In the genomic region with DNA sequence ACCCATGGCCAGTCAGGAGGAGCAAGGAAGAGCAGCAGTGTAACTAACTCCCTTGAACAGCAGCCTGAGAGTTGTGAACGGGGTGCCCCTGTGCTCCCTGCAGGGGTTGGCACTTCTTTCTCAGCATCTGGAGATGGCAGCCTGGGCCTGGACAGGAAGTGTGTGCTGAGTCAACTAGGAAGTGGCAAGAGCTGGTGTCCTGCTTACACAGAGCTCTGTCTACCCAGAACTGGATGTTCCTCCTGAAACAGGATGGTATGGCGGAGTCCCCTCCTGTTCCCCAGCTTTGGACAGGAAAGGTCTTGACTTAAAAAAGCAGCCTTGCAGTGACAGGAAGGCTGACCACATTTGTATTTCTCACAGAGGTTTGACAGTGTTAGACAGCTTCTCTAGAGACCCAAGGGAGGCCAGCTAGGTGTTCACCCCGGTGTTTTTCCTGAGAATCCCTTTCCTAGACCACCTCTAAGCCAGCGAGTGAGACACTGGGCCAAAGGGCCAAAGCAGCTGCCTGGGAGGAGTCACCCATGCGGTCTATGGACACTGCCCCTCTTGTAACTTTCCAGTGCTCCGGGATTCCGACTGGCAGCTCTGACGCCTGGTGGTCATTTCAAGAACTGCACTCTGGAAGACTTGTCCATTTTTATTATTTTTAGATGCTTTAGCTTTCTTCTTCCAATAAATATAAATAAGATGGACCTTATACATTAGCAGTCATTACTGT, we compare ENCODE assay signal across 8 mouse cellular contexts. TPM values are rescaled to one million over a fixed set of nuclear protein-coding genes. Genes with fewer than 3 reads are reported as not detected.
DNase-seq lines count a peak whose midpoint lies in the region; ATAC-seq lines count a peak whose summit lies in the region.

No protein-coding gene starts in this region.

- no peak overlapping the region for H3K27ac ChIP-seq in hindbrain, embryonic 14.5 days
- no peak overlapping the region for H3K27ac ChIP-seq in hindbrain, embryonic 16.5 days (ENCODE audit: low read depth, low read length)
- peak overlapping the region; percentile 83 for H3K27ac ChIP-seq in brown adipose tissue, adult 24 weeks (replicated peaks; ENCODE audit: low read depth, low read length)

- H3K4me1 ChIP-seq in hindbrain, embryonic 14.5 days (replicated peaks; ENCODE audit: control insufficient read depth, insufficient read depth, low read length): no peaks in the 10 kb centered on the region
- peaks cover 2% of the 10 kb centered on the region; the same call in 1 of the 2 replicates for H3K4me1 ChIP-seq in hindbrain, embryonic 16.5 days (ENCODE audit: control insufficient read depth, insufficient read depth, low read depth, low read length)
- H3K4me1 ChIP-seq in brown adipose tissue, adult 24 weeks (ENCODE audit: control insufficient read depth, insufficient read depth, insufficient read length, low read length): peaks cover 12% of the 10 kb centered on the region

- no peaks in the 10 kb centered on the region for H3K36me3 ChIP-seq in hindbrain, embryonic 14.5 days (replicated peaks; ENCODE audit: control insufficient read depth, insufficient read depth)
- H3K36me3 ChIP-seq in hindbrain, embryonic 16.5 days (ENCODE audit: control insufficient read depth, insufficient read depth, low read length): no peaks in the 10 kb centered on the region

- intact Hi-C loops in left cerebral cortex, postnatal 36 days (cut with DNase I): no loop called here

- DNase-seq in hindbrain, embryonic 14.5 days (ENCODE audit: low spot score): peak; percentile 50
- DNase-seq in forelimb bud, embryonic 11.5 days (ENCODE audit: low read depth, low spot score): peak; percentile 68
- DNase-seq in induced T-regulatory cell, adult 2 months (ENCODE audit: low read depth): peak; percentile 91
- DNase-seq in left cerebral cortex, postnatal 36 days (ENCODE audit: low spot score in 2 of 2): peak; percentile 22 to 28
- DNase-seq in spleen, postnatal 36 days (ENCODE audit: low spot score in 2 of 2): peak; percentile 68 to 79

- no peak overlapping the region for H3K9ac ChIP-seq in hindbrain, embryonic 14.5 days
- H3K9ac ChIP-seq in hindbrain, embryonic 16.5 days (ENCODE audit: low read depth, low read length): no peak overlapping the region

- H3K4me2 ChIP-seq in hindbrain, embryonic 14.5 days (replicated peaks): no peak overlapping the region
- no peak overlapping the region for H3K4me2 ChIP-seq in hindbrain, embryonic 16.5 days (ENCODE audit: low read length)

- no peak for ATAC-seq in hindbrain, embryonic 14.5 days (ENCODE audit: low FRiP score)
- no peak for ATAC-seq in hindbrain, embryonic 16.5 days
- peak; percentile 79 for ATAC-seq in megakaryocyte-erythroid progenitor cell, adult 5-6 weeks (replicated peaks; ENCODE audit: low FRiP score, low TSS enrichment, poor library complexity, severe bottlenecking)

- 25% methylated on average over 8 of the region's 8 CpGs for WGBS in hindbrain, embryonic 14.5 days
- WGBS in hindbrain, embryonic 16.5 days: 25% methylated on average over 8 of the region's 8 CpGs

- H3K27me3 ChIP-seq in hindbrain, embryonic 14.5 days (ENCODE audit: control insufficient read depth, insufficient read depth, low read length): no peaks in the 10 kb centered on the region
- H3K27me3 ChIP-seq in hindbrain, embryonic 16.5 days (replicated peaks; ENCODE audit: control insufficient read depth, insufficient read depth, low read length): no peaks in the 10 kb centered on the region

- H3K9me3 ChIP-seq in hindbrain, embryonic 14.5 days (ENCODE audit: control insufficient read depth, low read length): no peaks in the 10 kb centered on the region
- no peaks in the 10 kb centered on the region for H3K9me3 ChIP-seq in hindbrain, embryonic 16.5 days (ENCODE audit: control insufficient read depth, low read length)

- H3K4me3 ChIP-seq in hindbrain, embryonic 14.5 days (replicated peaks; ENCODE audit: low read length): no peak overlapping the region
- H3K4me3 ChIP-seq in hindbrain, embryonic 16.5 days (ENCODE audit: low read length): no peak overlapping the region
- H3K4me3 ChIP-seq in brown adipose tissue, adult 24 weeks (ENCODE audit: insufficient read depth, low read depth, low read length): no peak overlapping the region

RNA-seq across cellular contexts. Expression of a gene that starts 20.7 kb away (rescaled TPM):
- 45.7 and 49.8 TPM in 2 replicates for polyA plus RNA-seq in hindbrain, embryonic 14.5 days (2014; fragmentation: Nextera tagmentation; extraction: Ambion mirVana)
- polyA plus RNA-seq in hindbrain, embryonic 16.5 days (2015; fragmentation: Nextera tagmentation; extraction: Ambion mirVana): 29.5 and 30.0 TPM in 2 replicates
- polyA plus RNA-seq in brown adipose tissue, adult 24 weeks (2012; ENCODE audit: insufficient read depth, insufficient read length, missing spikeins): 49.7 and 55.5 TPM in 2 replicates
- total RNA-seq in left cerebral cortex, postnatal 36 days (2021): 100 to 1,000 TPM in 1 of 2 experiments, 10 to 100 TPM in 1; 98.1 to 119 TPM
- 93.5 and 155 TPM in 2 replicates for total RNA-seq in megakaryocyte-erythroid progenitor cell, adult 5-6 weeks (2014; fragmentation: Nextera tagmentation)
- 84.8 and 102 TPM in 2 replicates for total RNA-seq in megakaryocyte-erythroid progenitor cell, adult 5-6 weeks (2017)

Comparison
In these comparisons a context has a peak if more than half of its experiments do, and no peak if none do; other contexts are left out.
1. DNase-seq: peak in every context shown above with its lines; median percentile 91 in induced T-regulatory cell, adult 2 months; 74 in spleen, postnatal 36 days; 68 in forelimb bud, embryonic 11.5 days; 50 in hindbrain, embryonic 14.5 days; 25 in left cerebral cortex, postnatal 36 days.